Mouse (Mus musculus) gastrocnemius, adult 2 months (tissue): Measurements from ENCODE around the gene Adcy2. TPM values are rescaled to one million over a fixed set of nuclear protein-coding genes. Genes with fewer than 3 reads are reported as not detected.

ENCODE experiments used
- DNase-seq: peaks from one replicate; pipeline ENCODE4 v3.0.0; 2022
- H3K27ac ChIP-seq: fragments of 200-600 bp; 2 replicates; pipeline ENCODE4 v1.8.1; 2022; ENCODE audit warnings: mild to moderate bottlenecking
- H3K4me3 ChIP-seq: fragments of 200-600 bp; 2 replicates; pipeline ENCODE4 v1.8.1; 2022; ENCODE audit warnings: mild to moderate bottlenecking, moderate library complexity
- CTCF ChIP-seq: fragments of 200-600 bp; IDR thresholded peaks from 2 replicates; pipeline ENCODE4 v1.8.1; 2022; ENCODE audit warnings: antibody characterized with exemption, mild to moderate bottlenecking, moderate library complexity
- intact Hi-C: fragments of 180-260 bp; cut with DNase I; formaldehyde crosslinking; loops from one replicate; pipeline ENCODE4 v1.15.1; 2025
- total RNA-seq, 2 experiments: library from RNA; stranded (reverse); gene quantifications; 2 replicates each; pipeline ENCODE4 v1.2.3; 2021

Adcy2 gene
- total RNA-seq, 2 experiments from 2014 or later: 37.7 to 44.8 TPM

DNA sequence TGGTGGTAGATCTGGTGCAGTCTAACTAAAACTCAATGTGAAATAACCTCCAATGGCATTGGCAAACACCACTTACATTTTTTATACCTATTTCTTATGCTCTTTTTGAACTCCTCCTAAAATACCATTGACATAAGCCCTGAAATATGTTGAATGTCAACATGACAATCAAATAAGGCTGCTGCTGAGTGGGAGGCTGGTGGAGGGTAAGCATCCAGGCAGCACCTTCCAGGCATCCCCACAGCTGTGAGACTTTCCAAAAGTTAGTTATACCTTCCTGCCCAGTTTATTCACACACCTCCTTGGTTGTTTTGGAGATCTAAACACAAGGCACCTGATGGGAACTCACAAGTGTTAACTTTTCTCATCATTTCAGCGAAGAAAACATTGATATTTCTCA is 318.9 kb downstream of the Adcy2 start:
- Histone ChIP-seq H3K4me3 (no peak overlapping the region), H3K27ac (no peak overlapping the region)
- TF ChIP-seq CTCF: no peak
- intact Hi-C loops: no loop called here
- no peak for DNase-seq

- intact Hi-C loops: no loop called here
- DNase-seq: no peak
- H3K27ac ChIP-seq: no peak overlapping the region
- no peak overlapping the region for H3K4me3 ChIP-seq
- no peak for TF ChIP-seq CTCF
Measured at GRCm38 (mm10) chr13:68642786-68643185, 356.6 kb downstream of the Adcy2 start.

GRCm38 (mm10) chr13:68627041-68627440 is 372.3 kb downstream of the Adcy2 start:
- intact Hi-C loops: no loop called here
- TF ChIP-seq CTCF: no peak
- DNase-seq: no peak
- Histone ChIP-seq H3K27ac (no peak overlapping the region), H3K4me3 (no peak overlapping the region)

GRCm38 (mm10) chr13:68622792-68623191 is 376.5 kb downstream of the Adcy2 start:
- no peak for DNase-seq
- peak; percentile 36; the same call in 1 of the 2 replicates for TF ChIP-seq CTCF
- Histone ChIP-seq H3K27ac (no peak overlapping the region), H3K4me3 (no peak overlapping the region)
- intact Hi-C loops: no loop called here

GRCm38 (mm10) chr13:68607652-68608405 is 391.5 kb downstream of the Adcy2 start:
- no peak for TF ChIP-seq CTCF
- H3K27ac ChIP-seq: peak overlapping the region; percentile 57
- DNase-seq: no peak
- intact Hi-C loops: loop anchor here (5.0 to 10.0 kb wide), 2 partner anchors 477 to 854 kb away; no protein-coding TSS in a partner anchor
- H3K4me3 ChIP-seq: peak overlapping the region; percentile 50

GRCm38 (mm10) chr13:68605689-68606126 is 393.6 kb downstream of the Adcy2 start:
- intact Hi-C loops: loop anchor here (5.0 to 10.0 kb wide), 2 partner anchors 479 to 857 kb away; no protein-coding TSS in a partner anchor

GRCm38 (mm10) chr13:68603085-68603484 is 396.3 kb downstream of the Adcy2 start:
- intact Hi-C loops: loop anchor here (10.0 kb wide), 1 partner anchor 482 kb away; no protein-coding TSS in a partner anchor
- no peak for DNase-seq
- no peak for TF ChIP-seq CTCF
- Histone ChIP-seq H3K27ac (no peak overlapping the region), H3K4me3 (no peak overlapping the region)

More at GRCm38 (mm10) chr13:68605689-68606126, 393.6 kb downstream of the Adcy2 start:
- peak; percentile 40 for DNase-seq
- no peak overlapping the region for H3K27ac ChIP-seq
- peak overlapping the region; percentile 50 for H3K4me3 ChIP-seq
- TF ChIP-seq CTCF: no peak

DNA sequence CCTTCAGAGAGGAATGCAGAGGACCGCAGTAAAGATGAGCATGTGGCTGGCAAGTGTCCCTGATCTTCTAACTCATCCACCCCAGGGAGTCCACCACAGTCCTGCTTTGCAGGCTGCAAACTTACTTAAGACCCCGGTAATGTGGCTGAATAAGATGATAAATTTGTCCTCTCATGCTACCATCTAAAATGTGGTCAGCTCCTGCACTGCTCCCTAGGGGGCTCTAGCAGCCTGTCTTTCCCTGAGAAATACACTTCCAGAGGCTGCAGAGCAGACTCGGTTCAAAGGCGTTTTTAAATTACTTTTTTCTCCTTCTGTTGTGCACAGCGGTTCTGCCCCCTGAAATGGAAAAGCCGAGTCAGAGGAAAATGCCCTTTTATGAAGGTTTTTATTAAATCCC is 398.2 kb downstream of the Adcy2 start:
- no peak overlapping the region for H3K4me3 ChIP-seq
- no peak overlapping the region for H3K27ac ChIP-seq
- intact Hi-C loops: loop anchor here (10.0 kb wide), 1 partner anchor 484 kb away; no protein-coding TSS in a partner anchor
- peak; percentile 42 for DNase-seq
- peak; percentile 66 for TF ChIP-seq CTCF

DNA sequence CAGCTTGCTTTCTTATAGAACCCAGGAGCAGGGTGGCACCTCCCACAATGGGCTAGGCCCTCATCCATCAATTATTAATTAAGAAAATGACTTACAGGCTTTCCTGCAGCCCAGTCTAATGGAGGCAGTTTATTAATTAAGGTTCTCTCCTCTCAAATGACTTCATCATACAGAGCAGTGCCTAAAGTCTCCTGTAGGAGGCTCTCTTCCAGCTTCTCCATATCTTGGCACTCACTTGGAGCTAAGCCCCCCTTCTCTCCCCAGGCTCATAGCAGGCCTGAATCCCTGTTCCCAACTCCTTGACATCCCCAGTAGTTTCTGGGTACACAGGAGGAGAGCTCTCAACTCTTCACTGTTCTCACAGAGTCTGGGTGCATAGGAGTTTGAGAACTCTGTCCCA is 400.4 kb downstream of the Adcy2 start:
- TF ChIP-seq CTCF: peak; percentile 8; the same call in 1 of the 2 replicates
- intact Hi-C loops: no loop called here
- Histone ChIP-seq H3K4me3 (no peak overlapping the region), H3K27ac (no peak overlapping the region)
- no peak for DNase-seq

DNA sequence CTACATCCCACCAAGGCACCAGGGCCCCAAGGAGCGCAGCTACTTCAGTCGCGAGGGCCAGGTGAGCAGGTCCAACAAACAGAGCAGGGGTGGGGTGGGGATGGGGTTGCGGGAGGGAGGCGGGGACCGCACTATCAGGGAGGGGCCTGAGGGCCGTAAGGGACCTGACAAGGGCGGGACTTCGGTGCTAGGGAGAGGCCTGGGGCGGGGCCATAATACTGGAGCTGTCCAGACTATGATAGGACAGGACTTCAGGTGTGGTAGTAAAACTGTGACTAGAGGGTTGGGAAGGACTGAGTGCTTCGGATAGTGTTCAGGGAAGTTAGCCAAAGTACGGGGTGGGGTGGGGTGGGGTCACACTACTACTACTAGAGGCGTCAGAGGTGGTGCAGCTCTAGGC is 401.7 kb downstream of the Adcy2 start:
- TF ChIP-seq CTCF: no peak
- no peak overlapping the region for H3K4me3 ChIP-seq

GRCm38 (mm10) chr13:68597199-68597598 is 402.1 kb downstream of the Adcy2 start, which contains the start of gene 1700001L19Rik:
1700001L19Rik (plus strand) TSS chr13:68597421.
- no peak for TF ChIP-seq CTCF
- no peak within 1 kb of the TSS for H3K27ac ChIP-seq
- H3K4me3 ChIP-seq: no peak within 1 kb of the TSS
- intact Hi-C loops: no loop called here
- DNase-seq: no peak

More for the DNA sequence above, 401.7 kb downstream of the Adcy2 start:
- H3K27ac ChIP-seq: no peak overlapping the region
- intact Hi-C loops: no loop called here
- DNase-seq: no peak

- no peak overlapping the region for H3K4me3 ChIP-seq
- no peak overlapping the region for H3K27ac ChIP-seq
- no peak for DNase-seq
- peak; percentile 38; the same call in 1 of the 2 replicates for TF ChIP-seq CTCF
- intact Hi-C loops: no loop called here
Measured at GRCm38 (mm10) chr13:68593797-68594196, 405.5 kb downstream of the Adcy2 start.

GRCm38 (mm10) chr13:68588352-68588751 is 411.0 kb downstream of the Adcy2 start:
- no peak for DNase-seq
- H3K27ac ChIP-seq: no peak overlapping the region
- H3K4me3 ChIP-seq: no peak overlapping the region
- TF ChIP-seq CTCF: no peak
- intact Hi-C loops: loop anchor here (10.0 kb wide), 1 partner anchor 416 kb away; no protein-coding TSS in a partner anchor
